Mouse (Mus musculus) G1E (cell line): Measurements from ENCODE around the gene Mfsd14a. TPM values are rescaled to one million over a fixed set of nuclear protein-coding genes. Genes with fewer than 3 reads are reported as not detected.
"Not testable (repeated sequence)": the region's sequence is repeated elsewhere in the genome, so short reads cannot be mapped to it uniquely, and the experiment has no call there.

Experiments used
- ATAC-seq: 2 replicates; pipeline ENCODE4 v1.8.0; 2016; ENCODE audit warnings: mild to moderate bottlenecking; ENCODE audit not compliant: insufficient number of reproducible peaks, poor library complexity, low FRiP score, severe bottlenecking; ENCODE audit errors: extremely low read depth
- DNase-seq: peaks from one replicate; pipeline ENCODE4 v3.0.0; 2012; ENCODE audit warnings: low spot score
- H3K27me3 ChIP-seq: 2 replicates; pipeline ENCODE4 v1.6.1; 2012; ENCODE audit warnings: mild to moderate bottlenecking, low read length, inconsistent platforms; ENCODE audit not compliant: insufficient read depth
- H3K36me3 ChIP-seq: replicated peaks from 2 replicates; pipeline ENCODE3; 2012; ENCODE audit warnings: mild to moderate bottlenecking, inconsistent platforms
- H3K4me1 ChIP-seq: 2 replicates; pipeline ENCODE4 v1.6.1; 2012; ENCODE audit warnings: low read depth, low read length, inconsistent platforms, mixed read lengths; ENCODE audit not compliant: insufficient read depth
- H3K4me3 ChIP-seq: 2 replicates; pipeline ENCODE4 v1.5.1; 2012; ENCODE audit warnings: low read depth, mild to moderate bottlenecking, inconsistent platforms, low read length, moderate library complexity, mixed read lengths
- H3K9me3 ChIP-seq: replicated peaks from 2 replicates; pipeline ENCODE4 v1.6.1; 2012; ENCODE audit warnings: inconsistent platforms
- CTCF ChIP-seq: IDR thresholded peaks from 2 replicates; pipeline ENCODE4 v1.5.1; 2012; ENCODE audit warnings: low read depth, low read length, inconsistent platforms, mixed read lengths
- GATA1 ChIP-seq: IDR thresholded peaks from 2 replicates; pipeline ENCODE4 v1.6.1; 2012; ENCODE audit warnings: borderline replicate concordance, low read length, inconsistent platforms, mixed read lengths
- GATA2 ChIP-seq: IDR thresholded peaks from 2 replicates; pipeline ENCODE4 v1.6.1; 2012; ENCODE audit warnings: low read depth, low read length, inconsistent platforms, borderline replicate concordance
- POLR2AphosphoS5 ChIP-seq: IDR thresholded peaks from 2 replicates; pipeline ENCODE4 v1.6.1; 2012; ENCODE audit warnings: low read depth, low read length, inconsistent platforms; ENCODE audit not compliant: insufficient replicate concordance
- TAL1 ChIP-seq: conservative IDR thresholded peaks from 2 replicates; pipeline ENCODE4 v1.6.1; 2012; ENCODE audit warnings: low read depth, low read length, inconsistent platforms, mixed read lengths
- polyA plus RNA-seq: library from polyadenylated mRNA; stranded (reverse); fragments of >175 nt; gene quantifications from 2 replicates; pipeline ENCODE4 v1.2.3, GENCODE M21; 2012
- total RNA-seq, 2 experiments: library from RNA; stranded (forward) in 1 of 2; stranded (reverse) in 1 of 2; fragments of 200-1000 nt in 1 of 2; fragments of >200 nt in 1 of 2; fragmentation: Nextera tagmentation in 1 of 2; gene quantifications; 2 replicates each; pipeline ENCODE4 v1.2.3; 2014 to 2017

Gene Mfsd14a
- total and polyA plus RNA-seq, 3 experiments: 15.0 to 86.5 (median 73.6) TPM

GRCm38 (mm10) chr3:116701601-116702000 is 39.1 kb upstream of the Mfsd14a start:
- ATAC-seq: no peak
- Histone ChIP-seq H3K4me3 (no peak overlapping the region), H3K4me1 (peaks cover 51% of the 10 kb centered on the region), H3K27me3 (no peaks in the 10 kb centered on the region), H3K36me3 (peaks cover 22% of the 10 kb centered on the region), H3K9me3 (no peaks in the 10 kb centered on the region)
- DNase-seq: no peak
- TF ChIP-seq CTCF: no peak
- TF ChIP-seq GATA2: no peak
- no peak for TF ChIP-seq POLR2AphosphoS5
- TF ChIP-seq TAL1: no peak
- TF ChIP-seq GATA1: no peak

GRCm38 (mm10) chr3:116698786-116699185 is 36.3 kb upstream of the Mfsd14a start:
- TF ChIP-seq TAL1 (no peak), GATA1 (no peak), POLR2AphosphoS5 (no peak), GATA2 (no peak), CTCF (no peak)
- Histone ChIP-seq H3K9me3 (no peaks in the 10 kb centered on the region), H3K27me3 (no peaks in the 10 kb centered on the region), H3K4me3 (no peak overlapping the region), H3K4me1 (peaks cover 50% of the 10 kb centered on the region), H3K36me3 (peaks cover 16% of the 10 kb centered on the region)
- no peak for ATAC-seq
- no peak for DNase-seq

- TF ChIP-seq GATA1: no peak
- no peak for TF ChIP-seq POLR2AphosphoS5
- TF ChIP-seq GATA2: no peak
- TF ChIP-seq TAL1: no peak
- TF ChIP-seq CTCF: no peak
Observed at GRCm38 (mm10) chr3:116695666-116695985, 33.1 kb upstream of the Mfsd14a start.

GRCm38 (mm10) chr3:116694955-116695665 is 32.6 kb upstream of the Mfsd14a start:
- DNase-seq (no peak), ATAC-seq (no peak)
- H3K27me3 ChIP-seq: no peaks in the 10 kb centered on the region
- H3K9me3 ChIP-seq: no peaks in the 10 kb centered on the region
- peaks cover 31% of the 10 kb centered on the region for H3K36me3 ChIP-seq
- no peak overlapping the region; the same call in 1 of the 2 replicates for H3K4me3 ChIP-seq
- TF ChIP-seq GATA2 (no peak), TAL1 (no peak), CTCF (no peak), GATA1 (no peak), POLR2AphosphoS5 (no peak)
- peaks cover 53% of the 10 kb centered on the region for H3K4me1 ChIP-seq

More at GRCm38 (mm10) chr3:116695666-116695985, 33.1 kb upstream of the Mfsd14a start:
- DNase-seq: no peak
- H3K36me3 ChIP-seq: peaks cover 25% of the 10 kb centered on the region
- H3K4me3 ChIP-seq: no peak overlapping the region; the same call in 1 of the 2 replicates
- no peak for ATAC-seq
- H3K9me3 ChIP-seq: no peaks in the 10 kb centered on the region
- H3K27me3 ChIP-seq: no peaks in the 10 kb centered on the region
- H3K4me1 ChIP-seq: peaks cover 51% of the 10 kb centered on the region

GRCm38 (mm10) chr3:116694312-116694711 is 31.8 kb upstream of the Mfsd14a start:
- peaks cover 50% of the 10 kb centered on the region for H3K4me1 ChIP-seq
- ATAC-seq: peak; percentile 87
- no peak overlapping the region; the same call in 1 of the 2 replicates for H3K4me3 ChIP-seq
- no peaks in the 10 kb centered on the region for H3K9me3 ChIP-seq
- TF ChIP-seq GATA1 (no peak), TAL1 (peak; percentile 89), GATA2 (no peak)
- DNase-seq: peak; percentile 41
- H3K36me3 ChIP-seq: peaks cover 30% of the 10 kb centered on the region
- no peaks in the 10 kb centered on the region for H3K27me3 ChIP-seq

- Histone ChIP-seq H3K4me1 (peaks cover 3% of the 10 kb centered on the region; the same call in 1 of the 2 replicates), H3K36me3 (peaks cover 50% of the 10 kb centered on the region), H3K4me3 (no peak within 1 kb of the TSS), H3K27me3 (no peaks in the 10 kb centered on the region), H3K9me3 (no peaks in the 10 kb centered on the region)
- no peak for TF ChIP-seq GATA2
- TF ChIP-seq TAL1: no peak
- TF ChIP-seq POLR2AphosphoS5: no peak
- TF ChIP-seq CTCF: no peak
- no peak for TF ChIP-seq GATA1
- ATAC-seq (no peak), DNase-seq (no peak)
Observed at GRCm38 (mm10) chr3:116681160-116681559, 18.7 kb upstream of the Mfsd14a start, which contains the start of gene Gm43191. Gm43191 (minus strand) TSS chr3:116681260.

- Histone ChIP-seq H3K4me1 (peaks cover 27% of the 10 kb centered on the region), H3K36me3 (peaks cover 51% of the 10 kb centered on the region)
- H3K27me3 ChIP-seq, ATAC-seq, DNase-seq, H3K4me3 ChIP-seq, H3K9me3 ChIP-seq: not testable (repeated sequence)
Observed at GRCm38 (mm10) chr3:116664281-116664680, 1.8 kb upstream of the Mfsd14a start.
